Mouse (Mus musculus): ENCODE results near the gene Fxyd3. TPM values are rescaled to one million over a fixed set of nuclear protein-coding genes. Genes with fewer than 3 reads are reported as not detected.
A peak's percentile ranks its signal among the peaks of the same experiment; 100 is the strongest.

Fxyd3 gene
- polyA plus RNA-seq (2012; rRNA removed): 1.8 and 2.6 TPM in 2 replicates

- DNase-seq (ENCODE audit: extremely low spot score in 1 of 2, low spot score in 1 of 2): no peak
These were observed at the start of gene Fxyd3 for GRCm38 (mm10) chr7:31076492-31076891. Fxyd3 (minus strand) TSS chr7:31076704.

- DNase-seq (ENCODE audit: extremely low spot score in 1 of 2, low spot score in 1 of 2): no peak
These were observed 48.6 kb upstream of the Fxyd3 start for GRCm38 (mm10) chr7:31125116-31125515.

DNA sequence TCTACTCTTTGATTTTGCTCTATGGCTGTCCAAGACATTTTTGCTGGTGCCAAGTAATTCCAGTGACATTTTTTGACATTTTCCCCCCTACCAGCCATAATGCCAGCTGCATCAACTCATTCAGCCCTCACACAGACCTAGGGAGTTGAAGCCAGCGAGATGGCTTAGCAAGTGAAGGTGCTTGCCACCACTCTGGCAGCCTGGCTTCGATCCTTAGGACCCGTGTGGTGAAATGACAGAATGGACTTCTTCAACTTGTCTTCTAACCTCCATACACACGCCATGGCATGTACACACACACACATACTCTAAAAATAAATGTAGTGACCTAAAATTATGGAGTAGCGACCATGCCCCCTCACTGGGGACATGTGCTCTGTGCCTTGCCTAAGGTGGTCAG lies 47.9 kb upstream of the Fxyd3 start:
- DNase-seq (ENCODE audit: extremely low spot score in 1 of 2, low spot score in 1 of 2): no peak

GRCm38 (mm10) chr7:31123697-31124096 lies 47.2 kb upstream of the Fxyd3 start:
- no peak for DNase-seq (ENCODE audit: extremely low spot score in 1 of 2, low spot score in 1 of 2)

DNA sequence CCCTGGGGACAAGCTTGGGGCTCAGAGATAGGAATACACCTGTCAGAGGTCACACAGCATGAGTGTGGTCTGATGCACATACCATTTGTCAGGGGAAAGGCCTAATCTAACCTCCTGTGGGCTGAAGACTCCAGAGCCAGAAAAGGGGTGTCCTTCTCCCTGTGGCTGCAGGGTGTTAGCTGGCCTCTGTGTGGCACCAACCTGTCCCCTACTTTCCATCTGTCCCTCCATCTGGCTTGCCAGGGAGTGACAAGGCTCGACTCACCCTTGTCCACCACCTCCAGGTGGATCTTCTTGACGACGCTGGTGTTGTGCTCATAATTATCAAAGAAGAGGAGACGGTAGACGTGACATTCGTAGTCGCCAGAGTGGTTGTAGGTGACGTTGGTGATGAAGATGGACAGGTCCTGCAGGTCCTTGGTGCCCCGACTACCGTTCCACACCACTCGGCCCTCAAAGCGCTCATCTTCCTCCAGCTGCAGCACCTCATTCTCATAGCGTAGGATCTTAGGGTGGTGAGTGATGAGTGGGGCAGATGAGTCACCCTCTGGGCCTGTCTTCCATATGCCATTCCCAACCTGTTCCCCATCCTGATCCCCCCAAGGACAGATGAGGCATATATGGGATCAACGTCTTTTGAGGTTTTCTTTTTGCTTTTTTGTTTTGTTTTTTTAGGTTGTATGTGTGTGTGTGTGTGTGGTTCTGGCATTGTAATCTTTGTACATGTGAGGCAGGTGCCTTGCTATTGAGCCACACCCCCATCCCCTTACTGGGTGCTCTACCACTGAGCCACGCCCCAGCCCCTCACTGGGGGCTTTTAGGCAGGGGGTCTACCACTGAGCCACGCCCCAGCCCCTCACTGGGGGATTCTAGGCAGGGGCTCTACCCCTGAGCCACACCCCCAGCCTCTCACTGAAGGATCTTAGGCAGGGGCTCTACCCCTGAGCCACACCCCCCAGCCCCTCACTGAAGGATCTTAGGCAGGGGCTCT lies 46.4 kb upstream of the Fxyd3 start:
- DNase-seq (ENCODE audit: extremely low spot score in 1 of 2, low spot score in 1 of 2): no peak

DNA sequence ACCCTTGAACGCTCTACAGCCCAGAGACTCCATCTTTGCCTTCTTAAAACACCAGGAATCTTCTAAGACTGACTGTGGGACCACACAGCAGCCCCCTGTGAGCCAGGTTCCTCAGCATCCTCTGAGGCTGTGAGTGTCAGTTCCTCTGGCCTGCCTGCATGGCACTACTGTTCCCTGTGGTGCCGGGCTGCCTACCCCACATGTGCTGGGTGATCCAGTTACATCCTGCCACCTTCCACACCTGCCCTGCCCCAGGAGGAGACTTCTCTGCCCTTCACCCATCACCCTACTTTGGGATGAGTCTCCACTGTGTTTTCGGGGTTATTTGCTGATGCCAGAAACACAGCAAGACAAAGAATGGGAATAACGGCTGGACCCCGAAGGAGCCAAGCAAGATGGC lies 43.1 kb upstream of the Fxyd3 start:
- DNase-seq (ENCODE audit: extremely low spot score in 1 of 2, low spot score in 1 of 2): no peak

- no peak for DNase-seq (ENCODE audit: extremely low spot score in 1 of 2, low spot score in 1 of 2)
These were observed 42.0 kb upstream of the Fxyd3 start for GRCm38 (mm10) chr7:31118486-31118885.

- no peak for DNase-seq (ENCODE audit: extremely low spot score in 1 of 2, low spot score in 1 of 2)
These were observed 41.0 kb upstream of the Fxyd3 start for GRCm38 (mm10) chr7:31117465-31117864.

- DNase-seq (ENCODE audit: extremely low spot score in 1 of 2, low spot score in 1 of 2): no peak
These were observed 40.2 kb upstream of the Fxyd3 start for GRCm38 (mm10) chr7:31116721-31117145.

DNA sequence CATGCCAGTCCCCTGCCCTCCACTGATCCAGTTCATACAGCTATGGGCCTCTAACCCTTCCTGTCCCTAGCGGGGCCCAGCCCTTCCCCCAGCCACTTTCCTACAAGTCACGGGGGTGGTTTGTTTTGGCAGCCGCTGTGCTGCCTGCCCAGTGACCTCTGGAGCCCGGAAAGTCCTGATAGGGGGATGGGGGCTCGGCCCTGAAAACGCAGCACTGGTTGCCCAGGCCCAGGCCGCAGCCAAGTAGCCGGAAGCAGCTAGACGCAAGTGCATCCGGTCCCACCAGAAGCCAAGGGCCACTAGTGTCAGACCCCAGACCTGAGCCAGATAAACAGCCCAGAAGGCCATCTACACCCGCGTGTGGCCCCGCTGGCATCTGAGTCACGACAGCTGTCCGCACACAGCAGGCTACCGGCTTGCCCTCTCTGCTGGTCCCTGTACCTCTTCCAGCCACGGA lies 39.1 kb upstream of the Fxyd3 start:
- no peak for DNase-seq (ENCODE audit: extremely low spot score in 1 of 2, low spot score in 1 of 2)

DNA sequence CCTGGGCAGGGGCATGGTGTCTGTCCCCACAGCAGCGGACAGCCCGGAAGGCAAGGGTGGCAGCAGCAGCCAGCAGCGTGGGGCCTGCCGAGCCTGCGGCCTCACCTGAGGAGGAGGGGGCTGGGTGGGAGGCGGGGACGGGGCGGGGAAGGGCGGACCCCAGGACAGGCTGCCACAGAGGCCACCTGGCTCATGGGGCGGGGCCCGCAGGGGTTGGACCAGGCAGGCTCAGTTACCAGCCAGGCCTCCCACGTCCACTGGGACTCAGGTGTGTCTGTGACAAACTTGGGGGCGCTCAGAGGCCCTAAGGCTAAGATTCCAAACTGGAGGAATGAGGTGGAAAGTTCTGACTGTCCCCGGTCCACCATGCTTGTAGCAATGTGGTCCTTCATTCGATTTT lies 38.7 kb upstream of the Fxyd3 start, which contains the start of gene Hpn:
Gene Hpn, minus strand, starts transcription at position 109 of the 400 bp plus-strand sequence.
- DNase-seq (ENCODE audit: extremely low spot score in 1 of 2, low spot score in 1 of 2): no peak

DNA sequence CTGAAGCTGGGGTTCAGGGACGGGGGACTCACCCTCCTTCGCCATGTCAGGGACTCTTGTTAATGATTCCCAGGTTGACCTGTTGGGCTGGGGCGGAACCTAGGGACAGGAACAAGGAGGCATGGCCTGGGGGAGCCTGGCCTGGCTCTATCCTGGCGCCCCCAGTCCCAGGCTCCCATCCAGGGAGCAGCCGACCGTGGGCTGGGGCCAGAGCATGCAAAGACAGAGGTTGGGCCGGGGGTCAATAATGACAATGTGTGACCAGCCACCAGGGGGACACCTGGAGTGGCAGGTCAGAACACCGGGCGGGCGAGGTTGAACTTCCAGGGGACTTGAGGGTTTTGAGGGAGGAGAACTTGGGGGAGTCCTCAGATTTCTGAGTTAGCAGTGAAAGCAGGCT lies 38.1 kb upstream of the Fxyd3 start:
- DNase-seq (ENCODE audit: extremely low spot score in 1 of 2, low spot score in 1 of 2): no peak

DNA sequence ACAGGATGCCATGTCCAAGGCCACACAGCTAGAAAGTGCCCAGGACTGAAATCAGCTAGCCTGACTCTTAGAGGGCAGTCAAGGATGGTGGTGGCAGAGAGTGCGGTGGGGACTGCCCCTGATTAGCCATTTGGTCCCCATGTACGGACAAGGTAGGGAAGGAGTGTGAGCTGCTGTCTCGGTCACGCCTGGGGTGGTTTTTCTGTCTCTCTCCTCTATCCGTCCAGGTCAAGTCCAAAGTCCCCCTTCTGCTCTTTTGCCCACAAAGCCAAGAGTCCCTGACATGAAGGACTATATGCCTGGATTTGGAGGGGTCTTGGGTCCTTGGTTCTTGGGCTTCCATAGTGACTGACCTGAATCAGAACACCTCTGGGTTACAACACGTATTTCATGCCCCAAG lies 37.3 kb upstream of the Fxyd3 start:
- DNase-seq (ENCODE audit: extremely low spot score in 1 of 2, low spot score in 1 of 2): no peak

- DNase-seq (ENCODE audit: extremely low spot score in 1 of 2, low spot score in 1 of 2): no peak
These were observed 35.5 kb upstream of the Fxyd3 start for GRCm38 (mm10) chr7:31112036-31112435.

DNA sequence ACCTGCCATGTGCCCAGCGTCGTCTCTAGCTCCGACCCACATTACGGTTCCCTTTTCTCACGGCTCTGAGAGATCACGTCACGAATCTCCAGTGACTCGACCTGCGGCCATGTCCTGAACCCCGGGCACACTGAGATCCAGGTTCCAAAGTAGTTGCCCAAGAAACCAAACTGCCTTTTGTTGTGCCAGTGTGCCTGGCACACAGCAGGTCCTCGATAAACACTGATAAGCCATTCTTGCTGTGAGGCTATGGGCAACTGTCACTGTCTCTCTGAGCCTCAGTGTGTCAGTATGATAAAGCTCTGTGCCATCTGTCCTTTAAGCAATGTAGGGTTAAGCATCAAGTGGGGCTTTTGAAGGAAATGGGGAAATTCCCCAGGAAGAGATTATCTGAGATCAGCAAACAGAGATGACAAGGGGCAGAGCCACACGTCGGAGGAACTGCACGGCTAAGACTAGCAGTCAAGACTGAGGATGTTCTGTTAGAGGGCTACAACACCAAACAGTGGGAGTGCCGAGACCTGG lies 34.4 kb upstream of the Fxyd3 start:
- no peak for DNase-seq (ENCODE audit: extremely low spot score in 1 of 2, low spot score in 1 of 2)

- no peak for DNase-seq (ENCODE audit: extremely low spot score in 1 of 2, low spot score in 1 of 2)
These were observed 33.3 kb upstream of the Fxyd3 start for GRCm38 (mm10) chr7:31109796-31110195.

- no peak for DNase-seq (ENCODE audit: extremely low spot score in 1 of 2, low spot score in 1 of 2)
These were observed 32.6 kb upstream of the Fxyd3 start for GRCm38 (mm10) chr7:31109091-31109490.

DNA sequence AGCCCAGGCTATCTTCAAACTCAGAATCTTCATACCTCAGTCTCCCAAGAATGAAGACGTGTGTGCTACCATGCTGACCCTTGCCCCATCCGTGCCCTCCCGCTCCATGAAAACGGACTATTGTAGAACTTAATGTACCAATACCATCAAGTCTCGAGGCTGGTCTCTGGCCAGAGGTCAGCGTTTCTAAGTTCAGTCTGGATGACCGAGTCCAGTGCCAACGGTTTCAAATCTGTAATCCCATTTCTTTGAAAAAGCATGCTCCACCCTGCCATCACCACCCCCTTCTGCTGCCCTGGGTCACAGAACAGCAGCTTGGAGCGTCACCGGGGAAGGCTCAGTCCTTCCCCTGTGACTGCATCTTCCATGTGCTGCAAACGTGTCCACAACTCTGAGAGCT lies 31.3 kb upstream of the Fxyd3 start:
- DNase-seq (ENCODE audit: extremely low spot score in 1 of 2, low spot score in 1 of 2): no peak

GRCm38 (mm10) chr7:31106166-31106565 lies 29.7 kb upstream of the Fxyd3 start:
- DNase-seq (ENCODE audit: extremely low spot score in 1 of 2, low spot score in 1 of 2): no peak

DNA sequence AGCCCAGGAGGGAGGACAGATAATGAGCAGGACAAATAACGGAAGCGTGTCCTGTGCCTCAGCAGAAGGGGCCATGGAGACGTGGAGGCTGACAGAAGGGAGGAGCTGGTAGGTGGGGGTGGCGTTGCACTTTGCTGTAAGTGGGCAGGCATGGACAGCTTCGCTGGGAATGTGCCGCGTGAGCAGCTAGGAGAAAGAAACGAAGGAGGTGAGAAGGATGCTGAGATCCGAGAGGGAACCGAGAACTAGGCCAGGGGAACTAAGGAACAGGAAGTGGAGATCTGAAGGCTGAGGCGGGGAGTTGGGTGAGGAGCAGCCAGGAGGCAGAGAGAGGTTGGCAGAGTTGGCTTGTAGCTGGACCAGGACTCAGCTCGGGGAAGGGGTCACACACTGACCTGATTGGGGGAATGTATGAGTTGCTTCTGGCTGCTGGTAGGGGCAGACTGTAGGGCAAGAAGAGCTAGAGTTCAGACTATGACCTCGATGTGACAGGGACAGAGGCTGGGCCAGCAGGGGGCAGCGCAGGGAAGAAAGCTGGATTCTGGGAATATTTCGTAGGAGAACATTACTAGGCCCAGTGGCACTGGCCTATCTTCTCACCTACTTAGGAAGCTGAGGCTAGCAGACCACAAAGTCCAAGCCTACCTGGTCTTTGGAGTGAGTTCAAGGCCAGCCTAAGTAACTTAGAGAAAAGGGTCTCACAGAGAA lies 28.7 kb upstream of the Fxyd3 start:
- DNase-seq (ENCODE audit: extremely low spot score in 1 of 2, low spot score in 1 of 2): peak in 1 of 2 experiments; percentile 75

- no peak for DNase-seq (ENCODE audit: extremely low spot score in 1 of 2, low spot score in 1 of 2)
These were observed 24.3 kb upstream of the Fxyd3 start for GRCm38 (mm10) chr7:31100786-31101185.

Data from frontal cortex, adult 2 months (tissue).